Mouse (Mus musculus): Measurements from ENCODE around the gene Abcf2.

The Abcf2 gene

DNA sequence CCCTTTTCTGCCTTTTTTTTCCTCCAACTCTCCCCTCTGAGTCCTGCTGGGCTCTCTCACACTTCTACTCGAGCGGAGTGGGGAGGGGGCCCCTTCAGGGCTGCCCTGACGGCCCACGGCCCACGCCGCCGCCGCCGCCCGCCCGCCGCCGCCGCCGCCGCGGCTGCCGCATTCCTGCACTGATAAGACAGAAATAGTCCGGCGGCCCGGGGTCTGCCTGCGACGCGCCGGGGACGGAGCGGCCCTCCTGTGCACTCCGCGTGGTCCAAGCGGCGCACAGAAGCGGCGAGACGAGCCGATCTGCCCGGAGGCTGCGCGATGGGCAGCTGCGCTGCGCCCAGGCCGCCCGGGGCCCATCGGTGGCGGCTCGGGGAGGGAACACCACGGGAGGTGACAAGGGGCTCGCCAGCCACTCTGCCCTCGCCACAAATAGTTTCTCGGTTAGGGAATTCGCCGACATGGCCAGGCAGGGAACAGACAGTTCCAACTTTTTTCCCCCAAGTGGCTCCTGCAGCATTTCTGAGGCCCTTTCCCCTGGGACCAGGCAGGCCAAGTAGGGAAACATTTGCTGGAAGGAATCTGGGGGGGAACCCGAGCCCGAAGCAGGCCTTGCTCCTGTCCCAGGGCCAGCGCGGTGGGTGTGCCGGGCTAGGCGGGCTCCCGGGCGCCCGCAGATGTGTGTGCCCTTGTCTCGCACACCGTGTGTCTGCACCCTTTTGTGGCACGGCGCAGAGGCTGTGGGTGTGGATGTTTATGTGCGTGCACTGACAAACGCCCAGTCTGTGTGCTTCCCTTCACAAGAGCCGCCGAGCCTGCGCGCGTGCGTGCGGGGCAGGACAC, 24.9 kb upstream of the Abcf2 start:
- DNase-seq (ENCODE audit: low spot score): peak; percentile 77

GRCm38 (mm10) chr5:24601071-24601835, 24.0 kb upstream of the Abcf2 start:
- no peak for DNase-seq (ENCODE audit: low spot score)

- DNase-seq (ENCODE audit: low spot score): no peak
Observed at GRCm38 (mm10) chr5:24600236-24600635, 23.0 kb upstream of the Abcf2 start.

DNA sequence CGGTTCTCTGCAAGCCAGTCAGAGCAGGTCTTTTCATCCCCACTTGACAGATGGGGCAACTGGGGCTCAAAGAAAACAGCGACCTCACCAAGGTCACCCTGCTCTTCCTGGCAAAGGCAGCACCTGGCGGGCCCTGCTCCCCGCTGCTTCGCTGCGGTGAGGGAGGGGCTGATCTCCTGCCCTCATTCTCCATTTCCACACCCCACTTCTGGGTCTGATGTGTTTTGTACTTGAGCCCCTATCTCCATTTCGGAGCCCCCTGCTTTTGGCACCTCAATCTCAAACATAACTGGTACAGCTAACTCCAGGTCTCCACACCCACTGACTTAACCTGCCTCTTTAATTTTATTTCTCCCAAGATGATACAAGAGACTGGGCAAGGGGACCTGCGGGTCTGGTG, 21.9 kb upstream of the Abcf2 start:
- DNase-seq (ENCODE audit: low spot score): no peak

DNA sequence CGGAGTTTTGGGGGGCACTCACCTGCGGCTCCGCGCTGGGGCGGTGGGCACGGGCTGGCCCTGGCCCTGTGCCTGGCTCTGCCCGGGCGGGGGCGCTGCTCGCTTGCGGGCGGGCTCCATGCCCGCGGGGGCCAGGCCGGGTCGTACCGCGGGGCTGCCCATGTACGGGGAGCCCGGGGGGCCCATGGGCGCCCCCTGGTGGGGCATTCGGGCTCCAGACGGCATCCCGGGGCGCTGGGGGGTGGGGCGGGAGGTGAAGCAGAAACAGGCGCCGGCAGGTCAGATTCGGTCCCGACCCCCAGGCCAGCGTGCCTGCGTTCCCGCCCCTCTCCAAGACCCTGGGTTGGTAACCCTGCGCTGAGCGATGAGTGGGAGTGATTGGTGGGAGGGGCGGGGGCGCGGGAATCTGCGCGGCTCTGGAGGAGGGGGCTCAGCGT, 21.3 kb upstream of the Abcf2 start:
- peak; percentile 75 for DNase-seq (ENCODE audit: low spot score)

- peak; percentile 14 for DNase-seq (ENCODE audit: low spot score)
Observed at GRCm38 (mm10) chr5:24597901-24598569, 20.8 kb upstream of the Abcf2 start.

DNA sequence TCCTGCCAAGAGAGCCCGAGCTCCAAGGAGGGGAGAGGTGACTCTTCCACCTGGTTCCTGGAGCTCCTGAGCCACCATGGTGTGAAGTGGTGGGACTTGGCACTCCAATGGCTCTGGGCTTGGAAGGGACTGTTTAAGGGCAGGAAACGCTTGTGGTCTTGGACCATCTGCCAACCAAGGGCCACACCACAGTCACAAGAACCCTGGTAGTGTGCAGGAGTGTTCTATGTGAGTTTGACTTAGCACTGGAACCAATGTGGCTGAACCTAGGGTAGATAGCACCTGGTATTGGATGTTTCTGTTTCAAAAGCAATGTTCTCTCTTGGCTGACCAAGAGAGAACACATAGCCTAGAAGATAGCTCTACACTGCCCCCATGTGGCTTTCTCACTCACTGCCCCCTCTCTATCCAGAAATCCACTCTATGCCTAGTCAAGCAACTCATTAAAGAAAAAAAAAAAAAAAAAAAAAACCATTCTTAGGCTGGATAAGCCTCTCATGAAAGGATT, 20.0 kb upstream of the Abcf2 start:
- peak; percentile 94 for DNase-seq (ENCODE audit: low spot score)

DNA sequence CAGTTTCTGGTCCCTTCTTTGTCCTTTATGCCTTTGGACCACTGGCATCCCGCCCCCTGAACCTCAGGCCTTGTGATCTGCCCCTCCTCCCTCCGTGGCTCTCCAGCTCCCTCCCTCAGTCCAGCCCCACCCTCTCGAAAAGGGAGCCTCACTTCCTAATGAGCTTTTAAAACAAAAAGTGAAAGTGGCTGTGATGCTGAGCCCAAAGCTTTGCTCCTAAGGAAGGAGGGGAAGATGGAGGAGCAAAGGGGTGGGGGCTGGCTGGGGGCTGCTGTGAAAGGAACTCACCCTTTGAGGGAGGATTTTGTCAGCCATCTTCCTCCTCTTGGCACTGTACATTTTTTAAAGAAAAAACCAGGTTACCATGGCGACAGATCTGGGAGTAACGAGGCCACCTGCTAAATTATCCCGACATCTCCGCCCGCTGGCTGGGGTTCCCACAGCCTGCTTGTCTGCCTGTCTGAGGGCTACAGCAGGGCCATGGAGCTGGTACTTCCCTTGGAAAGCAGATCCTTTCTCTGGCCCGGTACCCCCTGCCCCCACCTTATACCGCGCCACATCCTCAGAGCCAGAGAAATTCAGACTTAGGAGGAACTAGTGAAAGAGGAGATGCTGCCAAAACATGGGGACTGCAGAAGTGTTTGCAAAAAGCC, 19.4 kb upstream of the Abcf2 start:
- DNase-seq (ENCODE audit: low spot score): peak; percentile 71

GRCm38 (mm10) chr5:24595786-24596380, 18.6 kb upstream of the Abcf2 start:
- DNase-seq (ENCODE audit: low spot score): peak; percentile 16

GRCm38 (mm10) chr5:24595261-24595660, 18.0 kb upstream of the Abcf2 start:
- DNase-seq (ENCODE audit: low spot score): no peak

DNA sequence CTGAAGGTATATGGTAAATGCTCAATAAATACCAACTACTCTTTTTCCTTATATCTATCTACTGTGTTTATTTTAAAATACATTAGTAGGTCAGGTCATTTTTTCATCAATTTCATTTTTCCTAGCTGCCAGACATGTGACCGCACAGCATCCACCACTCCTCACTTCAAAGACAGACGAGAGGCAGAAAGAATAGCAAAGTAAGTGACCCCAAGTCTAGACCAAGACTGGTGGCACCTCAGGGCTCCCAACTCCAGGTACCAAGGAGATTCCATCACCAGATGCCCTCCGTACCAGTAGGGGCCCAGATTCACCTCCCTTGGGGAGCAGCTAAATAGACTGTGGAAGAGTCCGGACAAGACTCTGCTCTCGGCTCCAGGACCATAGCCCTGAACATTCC, 17.1 kb upstream of the Abcf2 start:
- no peak for DNase-seq (ENCODE audit: low spot score)

DNA sequence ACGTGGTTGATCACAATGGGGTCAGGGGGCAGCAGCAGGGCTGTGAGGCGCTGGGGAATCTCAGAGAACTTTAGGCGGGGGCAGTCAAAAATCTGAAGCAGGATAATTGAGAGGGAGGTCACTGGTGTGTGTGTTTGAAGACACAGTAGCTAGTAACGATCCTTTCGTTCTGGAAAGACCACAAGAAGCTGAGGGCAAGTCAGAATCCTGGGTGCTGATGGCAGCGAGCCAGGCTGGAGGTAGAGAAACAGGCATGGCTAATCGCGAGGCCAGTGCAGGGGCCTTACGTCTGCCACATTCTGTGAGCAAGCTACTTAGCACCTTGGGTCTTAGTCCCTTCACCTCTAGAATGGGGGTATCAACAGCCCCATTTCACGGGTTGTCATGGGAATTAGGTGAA, 16.7 kb upstream of the Abcf2 start:
- no peak for DNase-seq (ENCODE audit: low spot score)

DNA sequence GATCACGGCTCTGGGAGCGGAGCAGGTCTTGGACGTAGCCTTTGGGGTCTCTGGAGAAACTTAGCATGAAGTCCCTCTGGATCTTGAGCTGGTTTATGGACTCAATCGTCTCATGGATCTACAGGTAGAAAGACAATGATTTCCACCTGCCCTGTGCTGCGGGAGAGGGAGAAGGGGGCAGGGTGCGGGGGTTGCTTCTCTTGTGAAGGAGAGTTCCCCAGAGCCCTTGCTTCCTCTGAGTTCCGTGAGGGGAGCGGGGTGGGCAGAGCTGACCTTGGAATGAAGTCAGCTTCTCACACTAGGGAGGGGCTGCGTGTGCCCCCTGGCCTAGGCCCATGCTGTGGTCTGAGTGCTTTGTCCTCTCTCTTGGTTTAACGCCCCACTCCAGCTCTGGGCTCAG, 16.0 kb upstream of the Abcf2 start:
- DNase-seq (ENCODE audit: low spot score): no peak

DNA sequence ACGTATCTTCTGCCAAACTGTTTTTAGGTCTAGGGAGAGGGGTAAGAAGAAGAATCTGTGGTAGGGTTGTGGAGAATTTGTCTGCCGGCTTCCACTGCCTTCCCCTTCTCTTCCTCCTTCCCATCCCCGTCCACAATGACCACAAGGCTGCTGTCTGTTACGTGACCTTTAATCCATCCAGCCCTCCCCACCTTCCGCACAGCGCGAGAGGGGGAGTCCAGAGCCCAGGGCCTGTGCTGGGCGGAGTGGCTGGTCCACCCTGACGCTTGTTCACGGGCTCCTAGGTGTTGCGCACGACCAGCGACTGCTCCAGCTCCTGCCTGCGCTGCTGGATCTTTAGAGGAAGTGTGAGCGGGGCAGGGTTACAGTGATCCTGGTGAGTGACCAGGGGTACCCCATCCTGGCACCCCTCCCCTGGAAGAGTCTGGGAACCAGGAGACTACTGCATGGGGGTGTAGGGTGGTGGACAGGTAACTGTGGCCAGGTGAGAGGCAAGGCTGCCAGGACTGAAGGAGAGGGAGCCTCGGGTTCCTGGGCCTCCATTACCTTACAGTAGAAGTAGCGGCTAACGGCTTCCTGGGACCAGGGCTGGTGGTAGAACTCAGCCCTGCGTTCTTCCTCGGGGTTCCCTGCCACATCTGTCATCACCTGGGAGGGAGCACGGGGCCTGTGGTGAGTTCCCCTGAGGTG, 15.3 kb upstream of the Abcf2 start:
- DNase-seq (ENCODE audit: low spot score): no peak

DNA sequence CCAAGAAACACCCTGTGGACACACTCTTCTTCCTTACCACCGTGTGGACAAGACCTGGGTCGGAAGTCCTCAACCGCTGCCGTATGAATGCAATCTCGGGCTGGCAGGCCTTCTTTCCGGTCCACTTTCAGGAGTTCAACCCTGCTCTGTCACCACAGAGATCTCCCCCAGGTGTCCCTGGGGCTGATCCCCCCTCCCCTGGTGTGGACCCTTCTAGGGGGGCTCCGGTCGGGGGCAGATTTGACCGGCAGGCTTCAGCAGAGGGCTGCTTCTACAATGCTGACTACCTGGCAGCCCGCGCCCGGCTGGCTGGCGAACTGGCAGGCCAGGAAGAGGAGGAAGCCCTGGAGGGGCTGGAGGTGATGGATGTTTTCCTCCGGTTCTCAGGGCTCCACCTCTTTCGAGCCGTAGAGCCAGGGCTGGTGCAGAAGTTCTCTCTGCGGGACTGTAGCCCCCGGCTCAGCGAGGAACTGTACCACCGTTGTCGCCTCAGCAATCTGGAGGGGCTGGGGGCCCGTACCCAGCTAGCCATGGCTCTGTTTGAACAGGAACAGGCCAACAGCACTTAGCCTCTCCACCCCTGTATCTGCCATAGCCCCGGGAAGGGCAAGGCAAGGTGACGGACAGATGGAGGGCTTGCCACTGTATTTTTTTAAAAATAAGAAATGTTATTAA, 14.7 kb upstream of the Abcf2 start:
- no peak for DNase-seq (ENCODE audit: low spot score)

GRCm38 (mm10) chr5:24591268-24591721, 14.0 kb upstream of the Abcf2 start:
- DNase-seq (ENCODE audit: low spot score): peak; percentile 40

- DNase-seq (ENCODE audit: low spot score): no peak
Observed at GRCm38 (mm10) chr5:24589511-24590500, 12.5 kb upstream of the Abcf2 start.

DNA sequence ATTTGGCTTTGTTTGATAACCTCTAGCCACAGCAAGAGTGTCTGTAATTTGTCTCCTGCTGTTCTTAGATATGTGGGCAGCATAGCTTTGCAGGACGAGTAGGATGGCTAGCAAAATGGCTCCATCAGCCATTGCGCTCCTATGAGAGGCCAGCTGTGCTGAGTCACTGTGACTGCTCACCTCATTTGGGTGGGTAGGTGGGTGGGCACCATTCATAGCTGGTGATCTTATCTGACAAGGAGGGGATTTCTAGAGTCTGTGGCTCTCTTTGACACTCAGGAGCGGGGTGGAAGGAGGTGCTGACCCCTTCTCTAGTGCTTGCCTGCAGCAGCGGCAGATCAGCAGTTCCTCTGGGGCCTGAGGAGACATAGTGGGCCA, 9.9 kb upstream of the Abcf2 start:
- peak; percentile 21 for DNase-seq (ENCODE audit: low spot score)

DNA sequence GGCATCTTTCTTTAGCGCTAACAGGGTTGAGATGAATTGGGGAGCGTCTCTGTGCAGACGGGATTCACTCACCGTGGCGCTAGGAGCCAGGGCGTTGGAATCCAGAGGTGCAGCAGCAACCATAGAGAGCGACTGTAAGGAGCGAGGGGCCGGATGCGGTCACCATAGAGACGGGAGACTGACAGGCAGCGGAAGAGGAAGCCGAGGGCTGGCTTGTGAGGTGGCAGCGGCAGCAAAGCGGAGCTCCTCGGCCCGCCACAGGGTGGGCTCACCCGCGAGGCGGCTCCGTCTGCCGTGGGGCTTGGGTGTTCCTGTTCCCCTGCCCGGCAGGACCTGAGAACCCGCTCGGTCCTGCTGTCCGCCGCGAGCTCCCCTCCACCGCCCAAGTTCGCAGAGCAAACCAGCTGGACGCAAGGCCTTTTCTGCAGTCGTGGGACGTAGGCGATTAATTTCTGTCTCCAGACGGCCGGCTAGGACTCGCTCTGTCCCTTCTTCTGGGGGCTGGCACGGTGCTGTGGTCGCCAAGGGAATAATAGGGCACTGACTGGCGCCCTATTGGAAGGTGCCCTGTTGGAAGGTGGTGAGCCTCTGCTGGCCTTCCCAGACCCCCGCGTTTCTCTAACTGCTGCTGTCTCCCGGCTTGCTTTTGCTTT, 9.4 kb upstream of the Abcf2 start, which contains the start of gene Chpf2:
Gene Chpf2 (plus strand): TSS at position 195 of the 653 bp plus-strand sequence.
- DNase-seq (ENCODE audit: low spot score): peak; percentile 93

All from embryo, embryonic 10.5 days (tissue).